Mouse (Mus musculus): ENCODE measurements at regions not wholly inside any gene's neighbourhood (a gene's known extent, or its start where the extent isn't known, plus 50 kb on each side); places are given as distances from the start of the nearest gene placed in this dataset.

- TF ChIP-seq CTCF (IDR thresholded peaks at IDR 0.05; ENCODE audit: low read depth) (no peak), EP300 (IDR thresholded peaks at IDR 0.05; ENCODE audit: low read depth) (no peak)
Measured at GRCm38 (mm10) chr17:63693274-63693673, 169.6 kb upstream of the Fer start.
